Mouse (Mus musculus) limb, embryonic 13.5 days (tissue): ENCODE data around the gene Igf2bp2. TPM values are rescaled to one million over a fixed set of nuclear protein-coding genes. Genes with fewer than 3 reads are reported as not detected.

Experiments
- ATAC-seq: fragments of 200-750 bp; cut with Nextera tagmentation; 2 replicates; pipeline ENCODE4 v1.8.0; 2017; ENCODE audit warnings: low read depth, moderate number of reproducible peaks, moderate TSS enrichment; ENCODE audit not compliant: low FRiP score
- H3K27ac ChIP-seq: fragments of 300-500 bp; sonication (generic); 2 replicates; pipeline ENCODE4 v1.5.1; 2015; ENCODE audit warnings: inconsistent platforms, mild to moderate bottlenecking, moderate library complexity
- H3K27me3 ChIP-seq: fragments of 300-500 bp; sonication (generic); 2 replicates; pipeline ENCODE4 v1.6.1; 2015; ENCODE audit warnings: mild to moderate bottlenecking, inconsistent platforms
- H3K36me3 ChIP-seq: fragments of 300-500 bp; sonication (generic); 2 replicates; pipeline ENCODE4 v1.6.1; 2015; ENCODE audit warnings: inconsistent platforms, mild to moderate bottlenecking, moderate library complexity
- H3K4me1 ChIP-seq: fragments of 300-500 bp; sonication (generic); 2 replicates; pipeline ENCODE4 v1.6.1; 2015; ENCODE audit warnings: inconsistent platforms
- H3K4me2 ChIP-seq: fragments of 300-500 bp; sonication (generic); replicated peaks from 2 replicates; pipeline ENCODE4 v1.6.1; 2015; ENCODE audit warnings: inconsistent platforms, mild to moderate bottlenecking, moderate library complexity
- H3K4me3 ChIP-seq: fragments of 300-500 bp; sonication (generic); 2 replicates; pipeline ENCODE4 v1.5.1; 2015; ENCODE audit warnings: moderate library complexity, mild to moderate bottlenecking, inconsistent platforms
- H3K9ac ChIP-seq: fragments of 300-500 bp; sonication (generic); 2 replicates; pipeline ENCODE4 v1.6.1; 2015; ENCODE audit warnings: mild to moderate bottlenecking, inconsistent platforms
- H3K9me3 ChIP-seq: fragments of 300-500 bp; sonication (generic); 2 replicates; pipeline ENCODE4 v1.6.1; 2016; ENCODE audit warnings: inconsistent platforms
- WGBS: fragments of 180-500 bp; shearing (Covaris S2); methylation state at CpG from one replicate; pipeline ENCODE4 v1.1.7; 2015; 5-methylcytosine and 5-hydroxymethylcytosine counted together
- polyA plus RNA-seq: library from polyadenylated mRNA; unstranded; fragments of >200 nt; fragmentation: Nextera tagmentation; extraction: Ambion mirVana; gene quantifications from 2 replicates; pipeline ENCODE4 v1.2.1, GENCODE M21; 2015

The Igf2bp2 gene
- polyA plus RNA-seq, 1 experiment from 2014 or later, result 117 TPM

DNA sequence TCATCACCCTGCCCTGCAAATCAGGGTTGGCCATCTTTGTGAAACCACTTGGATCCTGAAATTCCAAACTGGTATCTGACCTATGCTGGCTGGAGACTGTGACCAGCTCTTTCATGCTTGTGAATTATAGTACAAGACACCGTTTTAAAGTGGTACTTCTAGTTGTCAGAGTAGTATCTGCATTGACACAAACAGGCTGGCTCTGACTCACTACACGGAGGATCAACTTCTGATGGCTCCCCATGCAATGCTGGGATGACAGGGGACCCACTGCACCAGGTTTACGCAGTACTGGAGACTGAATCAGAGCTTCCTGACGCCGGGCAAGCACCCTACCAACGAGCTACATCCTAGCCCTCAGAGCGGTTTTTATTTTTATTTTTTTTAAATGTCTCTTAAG is 17.0 kb downstream of the Igf2bp2 start:
- H3K9ac ChIP-seq, result no peak overlapping the region
- H3K9me3 ChIP-seq, result no peaks in the 10 kb centered on the region
- no peak overlapping the region for H3K4me2 ChIP-seq
- peaks cover 28% of the 10 kb centered on the region for H3K4me1 ChIP-seq
- H3K36me3 ChIP-seq, result peaks cover 12% of the 10 kb centered on the region
- no peak for ATAC-seq
- no peak overlapping the region for H3K27ac ChIP-seq
- WGBS, result 81% methylated on average over 7 of the region's 7 CpGs
- no peak overlapping the region for H3K4me3 ChIP-seq
- H3K27me3 ChIP-seq, result no peaks in the 10 kb centered on the region

DNA sequence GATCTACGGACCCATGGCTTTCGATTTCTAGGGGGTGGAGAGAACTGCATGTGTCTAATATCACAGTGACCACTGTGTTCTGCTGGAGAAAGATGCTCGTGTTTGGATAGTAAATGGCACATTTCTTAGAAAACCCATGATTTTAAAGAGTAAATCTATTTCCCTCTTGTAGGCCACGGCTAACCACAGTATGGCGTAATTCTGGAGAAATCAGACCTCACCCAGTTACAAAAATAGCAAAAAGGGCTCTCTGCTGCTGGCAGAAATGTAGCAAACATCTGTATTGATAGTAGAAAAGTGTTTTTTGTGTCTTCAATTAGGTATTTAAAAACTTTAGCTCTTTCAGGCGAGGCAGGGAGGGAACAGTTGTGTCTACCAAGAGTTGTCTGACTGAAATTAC is 18.6 kb downstream of the Igf2bp2 start:
- H3K27ac ChIP-seq, result no peak overlapping the region
- no peaks in the 10 kb centered on the region for H3K27me3 ChIP-seq
- H3K4me2 ChIP-seq, result no peak overlapping the region
- ATAC-seq, result no peak
- H3K36me3 ChIP-seq, result peaks cover 12% of the 10 kb centered on the region
- no peak overlapping the region for H3K9ac ChIP-seq
- H3K4me3 ChIP-seq, result no peak overlapping the region
- peaks cover 16% of the 10 kb centered on the region for H3K4me1 ChIP-seq
- WGBS, result 92% methylated on average over 6 of the region's 6 CpGs
- H3K9me3 ChIP-seq, result no peaks in the 10 kb centered on the region

DNA sequence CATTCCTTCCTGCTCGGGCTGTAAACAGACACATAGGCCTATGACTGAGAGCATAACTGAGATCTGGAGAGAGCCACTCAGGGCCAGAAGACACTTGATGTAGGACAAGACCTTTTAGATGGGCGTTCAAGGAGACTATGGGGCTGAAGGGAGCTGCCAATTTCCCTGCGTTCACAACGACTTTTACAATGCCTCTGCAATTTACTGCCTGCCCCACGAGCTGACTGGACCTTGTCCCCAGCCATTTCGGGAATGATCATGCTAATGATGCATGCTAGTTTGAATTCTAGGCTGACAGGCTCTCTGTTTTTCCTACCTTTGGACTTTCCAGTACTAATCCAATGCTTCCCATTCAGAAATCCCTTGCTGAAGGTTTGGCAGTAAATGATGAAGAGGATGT is 22.2 kb downstream of the Igf2bp2 start:
- Histone ChIP-seq H3K4me2 (no peak overlapping the region), H3K4me1 (peaks cover 12% of the 10 kb centered on the region), H3K27ac (no peak overlapping the region), H3K27me3 (no peaks in the 10 kb centered on the region), H3K4me3 (no peak overlapping the region), H3K9ac (no peak overlapping the region), H3K9me3 (no peaks in the 10 kb centered on the region), H3K36me3 (peaks cover 12% of the 10 kb centered on the region)
- no peak for ATAC-seq
- 52% methylated on average over 6 of the region's 6 CpGs for WGBS

DNA sequence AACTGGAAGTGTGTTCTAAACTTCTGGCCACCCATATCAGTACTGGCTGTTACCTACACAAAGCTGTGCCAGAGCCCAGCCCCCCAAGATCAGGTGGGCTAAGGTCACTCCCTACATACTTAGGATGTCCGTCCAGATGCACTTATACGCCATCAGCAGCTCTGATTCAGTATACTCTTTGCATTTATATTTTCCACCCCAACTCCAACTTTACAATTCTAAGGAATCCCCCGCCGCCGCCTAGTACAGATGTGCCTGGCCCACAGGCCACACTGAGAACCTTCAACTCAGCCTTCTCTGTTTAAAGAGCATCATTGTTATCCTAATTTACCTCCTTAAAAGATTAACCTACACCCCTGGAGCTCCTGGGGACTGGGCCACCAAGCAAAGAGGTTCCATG is 23.3 kb downstream of the Igf2bp2 start:
- H3K4me3 ChIP-seq, result no peak overlapping the region
- no peaks in the 10 kb centered on the region for H3K9me3 ChIP-seq
- H3K9ac ChIP-seq, result no peak overlapping the region
- 94% methylated on average over 5 of the region's 5 CpGs for WGBS
- H3K4me2 ChIP-seq, result no peak overlapping the region
- peaks cover 12% of the 10 kb centered on the region; the same call in 1 of the 2 replicates for H3K4me1 ChIP-seq
- H3K27ac ChIP-seq, result no peak overlapping the region
- no peak for ATAC-seq
- no peaks in the 10 kb centered on the region for H3K27me3 ChIP-seq
- peaks cover 4% of the 10 kb centered on the region for H3K36me3 ChIP-seq

DNA sequence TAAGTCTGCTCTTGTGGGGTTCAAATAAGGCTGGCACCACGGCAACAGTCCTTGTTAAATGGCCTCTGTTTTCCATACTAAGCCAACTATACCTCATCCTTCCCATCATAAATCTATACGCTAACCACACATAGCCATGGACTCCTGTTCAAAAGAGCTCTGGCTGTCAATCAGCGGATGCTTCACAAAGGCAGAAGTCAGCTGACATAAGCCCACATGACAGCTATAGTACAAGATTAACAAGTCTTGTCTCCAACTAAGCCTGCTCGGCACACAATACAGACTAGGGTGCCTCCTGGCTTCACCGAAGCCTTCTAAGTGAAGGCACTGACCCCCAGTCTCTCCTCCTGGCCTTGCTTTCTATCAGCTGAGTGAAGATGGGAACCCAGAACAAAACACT is 26.9 kb downstream of the Igf2bp2 start:
- Histone ChIP-seq H3K4me2 (no peak overlapping the region), H3K4me1 (peaks cover 12% of the 10 kb centered on the region; the same call in 1 of the 2 replicates), H3K9ac (no peak overlapping the region), H3K36me3 (no peaks in the 10 kb centered on the region), H3K9me3 (no peaks in the 10 kb centered on the region), H3K27me3 (no peaks in the 10 kb centered on the region), H3K4me3 (no peak overlapping the region), H3K27ac (no peak overlapping the region)
- WGBS, result 90% methylated on average over 5 of the region's 5 CpGs
- ATAC-seq, result no peak

DNA sequence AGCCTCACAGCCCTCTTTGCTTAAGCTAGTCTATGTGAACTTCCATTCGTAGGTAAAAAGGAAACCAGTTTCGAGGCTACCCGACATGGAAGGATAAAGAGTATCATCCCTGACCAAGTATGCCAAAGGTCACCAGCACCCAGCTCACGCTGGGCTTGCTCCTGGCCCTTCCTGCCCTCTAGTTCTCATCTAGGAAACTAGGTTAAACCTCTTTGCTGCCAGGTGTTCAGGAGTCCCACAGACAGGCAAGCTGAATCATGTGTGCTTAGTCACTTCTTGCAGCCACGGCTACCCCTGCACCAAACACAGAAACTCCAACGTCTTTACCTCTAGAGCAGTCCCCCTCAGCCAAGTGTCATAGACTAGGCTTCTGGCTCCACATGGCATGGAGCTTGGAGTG is 31.8 kb downstream of the Igf2bp2 start:
- Histone ChIP-seq H3K36me3 (peaks cover 11% of the 10 kb centered on the region; the same call in 1 of the 2 replicates), H3K4me1 (0 out of 2 replicates have a peak, but pooled peaks cover under 1% of the 10 kb centered on the region), H3K4me2 (no peak overlapping the region), H3K9me3 (no peaks in the 10 kb centered on the region), H3K27ac (no peak overlapping the region), H3K4me3 (no peak overlapping the region), H3K9ac (no peak overlapping the region), H3K27me3 (no peaks in the 10 kb centered on the region)
- WGBS, result 83% methylated on average over 6 of the region's 6 CpGs
- ATAC-seq, result no peak

DNA sequence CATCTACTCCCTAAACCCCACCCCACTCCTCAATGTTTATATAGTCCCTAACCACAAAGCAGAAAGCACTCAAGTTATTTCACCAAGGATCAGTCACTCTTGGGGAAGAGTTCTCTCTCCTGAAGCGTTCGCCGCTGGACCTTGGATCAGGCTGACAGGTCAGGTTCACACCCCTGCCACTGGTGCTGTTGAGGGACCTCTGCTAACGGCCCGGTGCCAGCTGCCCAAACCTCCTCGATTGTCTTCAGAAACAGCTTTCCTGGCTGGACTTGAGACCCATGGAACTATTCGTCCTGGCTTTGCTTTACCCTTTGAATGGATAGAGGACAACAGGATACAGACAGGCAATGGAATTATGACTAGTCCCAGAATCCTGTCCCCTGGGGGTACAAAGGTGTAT is 33.6 kb downstream of the Igf2bp2 start:
- WGBS, result 88% methylated on average over 7 of the region's 7 CpGs

DNA sequence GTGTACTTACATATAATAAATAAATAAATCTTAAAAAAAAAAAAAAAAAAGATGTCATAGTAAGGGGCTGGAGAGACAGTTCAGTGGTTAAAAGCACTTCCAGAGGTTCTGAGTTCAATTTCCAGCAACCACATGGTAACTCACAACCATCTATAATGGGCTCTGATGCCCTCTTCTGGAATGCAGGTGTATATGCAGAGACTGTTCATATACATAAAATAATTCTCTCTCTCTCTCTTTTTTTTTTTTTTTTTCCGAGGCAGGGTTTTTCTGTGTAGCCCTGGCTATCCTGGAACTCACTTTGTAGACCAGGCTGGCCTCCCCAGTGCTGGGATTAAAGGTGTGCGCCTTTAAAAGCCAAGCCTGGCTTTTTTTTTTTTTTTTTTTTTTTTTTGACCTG is 34.5 kb downstream of the Igf2bp2 start:
- WGBS, result 85% methylated on average over 2 of the region's 2 CpGs
- H3K4me3 ChIP-seq, result no peak overlapping the region
- H3K27ac ChIP-seq, result no peak overlapping the region
- no peaks in the 10 kb centered on the region for H3K9me3 ChIP-seq
- ATAC-seq, result no peak
- H3K4me2 ChIP-seq, result no peak overlapping the region
- peaks cover 22% of the 10 kb centered on the region for H3K4me1 ChIP-seq
- H3K36me3 ChIP-seq, result peaks cover 11% of the 10 kb centered on the region; the same call in 1 of the 2 replicates
- H3K27me3 ChIP-seq, result no peaks in the 10 kb centered on the region
- no peak overlapping the region for H3K9ac ChIP-seq

More for the DNA sequence above, 33.6 kb downstream of the Igf2bp2 start:
- H3K4me1 ChIP-seq, result peaks cover 13% of the 10 kb centered on the region
- H3K9me3 ChIP-seq, result no peaks in the 10 kb centered on the region
- no peak overlapping the region for H3K9ac ChIP-seq
- no peak overlapping the region for H3K4me2 ChIP-seq
- no peak overlapping the region for H3K4me3 ChIP-seq
- no peak for ATAC-seq
- no peak overlapping the region for H3K27ac ChIP-seq
- H3K36me3 ChIP-seq, result peaks cover 11% of the 10 kb centered on the region; the same call in 1 of the 2 replicates
- H3K27me3 ChIP-seq, result no peaks in the 10 kb centered on the region

DNA sequence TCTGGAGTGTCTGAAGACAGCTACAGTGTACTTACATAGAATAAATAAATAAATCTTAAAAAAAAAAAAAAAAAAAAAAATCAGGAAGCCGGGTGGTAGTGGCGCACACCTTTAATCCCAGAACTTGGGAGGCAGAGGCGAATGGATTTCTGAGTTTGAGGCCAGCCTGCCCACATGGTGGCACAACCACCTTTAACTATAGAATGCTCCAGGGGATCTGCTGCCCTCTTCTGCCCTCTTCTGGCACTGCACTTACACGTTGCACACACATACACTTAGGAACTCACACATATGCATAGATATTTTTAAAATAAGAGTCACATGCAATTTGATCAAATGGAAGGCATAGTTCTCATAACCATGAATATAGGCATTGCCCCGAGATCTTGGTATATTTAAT is 35.3 kb downstream of the Igf2bp2 start:
- Histone ChIP-seq H3K27me3 (no peaks in the 10 kb centered on the region), H3K4me1 (peaks cover 26% of the 10 kb centered on the region), H3K9me3 (no peaks in the 10 kb centered on the region), H3K36me3 (peaks cover 11% of the 10 kb centered on the region; the same call in 1 of the 2 replicates), H3K4me3 (no peak overlapping the region), H3K4me2 (no peak overlapping the region), H3K27ac (no peak overlapping the region), H3K9ac (no peak overlapping the region)
- ATAC-seq, result no peak
- 94% methylated on average over 5 of the region's 5 CpGs for WGBS

DNA sequence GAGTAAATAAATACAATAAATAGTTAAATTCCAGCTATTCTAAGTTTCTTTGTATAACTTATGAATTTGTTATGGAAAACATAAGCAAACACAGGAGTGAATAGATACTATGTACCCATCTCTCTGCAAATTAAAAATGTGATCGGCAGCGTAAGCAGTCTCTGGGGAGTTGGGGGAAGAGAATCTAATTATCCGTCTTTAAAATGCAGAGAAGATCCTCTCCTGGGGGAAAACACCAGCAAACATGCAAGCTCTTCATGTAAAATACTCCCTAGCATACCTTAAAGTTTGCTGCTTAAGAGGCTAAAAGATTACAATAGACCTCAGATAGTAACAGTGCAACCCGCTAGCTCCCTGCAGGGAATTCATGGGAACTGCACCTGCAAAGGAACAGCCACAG is 36.2 kb downstream of the Igf2bp2 start:
- Histone ChIP-seq H3K4me2 (no peak overlapping the region), H3K27me3 (no peaks in the 10 kb centered on the region), H3K9me3 (no peaks in the 10 kb centered on the region), H3K27ac (no peak overlapping the region), H3K9ac (no peak overlapping the region), H3K4me3 (no peak overlapping the region), H3K4me1 (peaks cover 26% of the 10 kb centered on the region), H3K36me3 (peaks cover 11% of the 10 kb centered on the region; the same call in 1 of the 2 replicates)
- no peak for ATAC-seq
- 92% methylated on average over 4 of the region's 4 CpGs for WGBS

DNA sequence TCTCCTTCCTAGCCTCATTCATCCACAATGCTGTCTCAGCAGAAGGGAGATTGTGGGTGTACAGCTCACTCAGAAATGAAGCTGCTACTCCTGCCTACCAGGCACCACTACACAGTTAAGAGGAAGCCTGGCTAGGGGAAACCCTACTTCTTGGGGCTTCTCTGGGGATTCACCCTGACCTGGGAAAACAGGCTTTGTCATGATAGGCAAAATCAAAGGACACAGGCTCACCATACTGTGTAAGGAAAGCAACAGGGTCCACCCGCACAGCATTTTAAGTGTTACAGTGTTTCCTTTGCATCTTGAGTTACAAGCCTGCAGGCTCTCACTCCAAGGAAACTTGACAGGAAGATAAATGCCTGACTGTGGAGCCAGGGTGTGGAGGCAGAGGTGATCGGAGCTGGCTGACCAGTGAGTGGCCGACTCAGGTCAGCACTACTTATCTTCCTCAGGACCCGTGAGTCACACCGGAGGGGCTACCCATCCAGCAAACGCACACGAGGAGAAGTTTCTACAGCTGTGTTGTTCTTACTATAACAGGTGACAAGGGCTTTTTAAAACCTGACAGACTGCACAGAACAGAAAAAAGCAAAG is 38.7 kb downstream of the Igf2bp2 start:
- H3K27me3 ChIP-seq, result no peaks in the 10 kb centered on the region
- no peaks in the 10 kb centered on the region for H3K9me3 ChIP-seq
- H3K9ac ChIP-seq, result no peak overlapping the region
- no peak for ATAC-seq
- H3K4me3 ChIP-seq, result no peak overlapping the region
- peaks cover 19% of the 10 kb centered on the region for H3K36me3 ChIP-seq
- no peak overlapping the region; the same call in 1 of the 2 replicates for H3K27ac ChIP-seq
- H3K4me1 ChIP-seq, result peaks cover 26% of the 10 kb centered on the region
- H3K4me2 ChIP-seq, result no peak overlapping the region
- WGBS, result 36% methylated on average over 7 of the region's 7 CpGs

DNA sequence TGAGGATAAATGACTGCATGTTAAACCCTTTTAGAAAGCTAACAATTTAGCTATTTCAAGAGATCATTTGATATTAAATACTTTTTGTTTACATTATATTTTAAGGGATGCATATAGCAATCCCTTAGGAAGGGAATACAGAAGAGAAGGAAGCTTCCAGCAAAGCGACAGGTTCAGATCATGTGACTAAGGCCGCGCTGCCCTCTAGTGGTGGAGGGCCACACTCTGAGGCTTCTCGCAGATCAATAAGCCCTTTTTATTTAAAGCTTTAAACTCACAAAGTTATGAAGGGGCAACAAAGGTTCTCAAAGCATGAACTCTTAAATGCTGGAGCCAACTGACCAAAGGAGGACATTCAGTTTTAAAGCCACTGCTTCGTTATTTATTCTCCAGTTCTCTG is 39.4 kb downstream of the Igf2bp2 start:
- H3K9me3 ChIP-seq, result no peaks in the 10 kb centered on the region
- peaks cover 23% of the 10 kb centered on the region for H3K36me3 ChIP-seq
- H3K9ac ChIP-seq, result no peak overlapping the region
- no peaks in the 10 kb centered on the region for H3K27me3 ChIP-seq
- H3K4me2 ChIP-seq, result no peak overlapping the region
- peaks cover 26% of the 10 kb centered on the region for H3K4me1 ChIP-seq
- ATAC-seq, result no peak
- H3K27ac ChIP-seq, result no peak overlapping the region
- H3K4me3 ChIP-seq, result no peak overlapping the region
- WGBS, result 33% methylated on average over 5 of the region's 5 CpGs

DNA sequence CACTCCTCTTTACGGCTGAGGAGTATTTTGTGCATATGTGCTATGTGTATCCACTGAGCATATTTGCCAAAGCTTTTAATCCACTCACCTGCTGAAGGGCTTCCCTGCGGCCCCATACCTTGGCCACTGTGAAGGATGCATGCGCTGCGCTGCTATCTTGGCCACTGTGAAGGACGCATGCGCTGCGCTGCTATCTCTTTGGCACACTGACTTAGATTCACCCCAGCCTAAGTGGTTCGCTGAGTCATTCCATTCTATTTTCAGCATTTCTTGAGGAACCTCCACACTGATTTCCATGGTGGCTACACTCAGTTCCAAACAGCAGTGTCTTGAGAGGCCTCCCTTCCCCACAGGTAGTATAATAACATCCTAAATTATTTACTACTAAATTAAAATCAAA is 42.0 kb downstream of the Igf2bp2 start:
- Histone ChIP-seq H3K27me3 (no peaks in the 10 kb centered on the region), H3K9ac (no peak overlapping the region), H3K27ac (no peak overlapping the region), H3K9me3 (no peaks in the 10 kb centered on the region), H3K4me3 (no peak overlapping the region), H3K36me3 (peaks cover 29% of the 10 kb centered on the region), H3K4me2 (no peak overlapping the region), H3K4me1 (peaks cover 27% of the 10 kb centered on the region)
- 92% methylated on average over 8 of the region's 8 CpGs for WGBS
- no peak for ATAC-seq
